Mouse (Mus musculus) heart, postnatal 0 days (tissue): Measurements from ENCODE around the gene B3gnt2.

ENCODE experiments used
- CTCF ChIP-seq: IDR thresholded peaks from 2 replicates; pipeline ENCODE4 v1.5.1; 2016; ENCODE audit warnings: antibody characterized with exemption, control low read depth, low read depth
- EP300 ChIP-seq: IDR thresholded peaks from 2 replicates; pipeline ENCODE4 v1.6.1; 2016; ENCODE audit warnings: antibody characterized with exemption, low read depth

DNA sequence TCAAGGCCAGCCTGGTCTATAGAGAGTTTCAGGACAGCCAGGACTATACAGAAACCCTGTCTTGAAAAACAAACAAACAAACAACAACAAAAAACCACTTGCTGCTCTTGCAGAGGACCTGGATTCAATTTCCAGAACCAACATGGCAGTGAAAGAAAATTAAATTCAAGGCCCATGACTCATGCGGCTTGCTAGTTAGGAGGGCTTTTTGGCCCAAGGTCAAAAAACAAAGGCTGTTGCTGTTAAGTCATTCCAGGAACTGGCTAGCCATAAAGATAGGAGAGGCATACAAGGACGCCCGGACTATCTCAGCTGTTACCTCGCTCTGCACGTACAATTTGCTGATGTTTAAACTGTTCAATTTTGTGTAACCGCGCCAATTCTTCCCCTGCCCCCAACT lies 142.7 kb downstream of the B3gnt2 start:
- TF ChIP-seq EP300 (no peak), CTCF (no peak)
